Mouse (Mus musculus) ES-E14 (cell line): ENCODE data around the gene Tcf12.

Experiments used
- CHD2 ChIP-seq: IDR thresholded peaks from 2 replicates; pipeline ENCODE4 v1.6.1; 2014; ENCODE audit warnings: mild to moderate bottlenecking, low read depth, low read length, inconsistent platforms
- HCFC1 ChIP-seq: IDR thresholded peaks from 2 replicates; pipeline ENCODE4 v1.6.1; 2012; ENCODE audit warnings: low read length, inconsistent platforms, borderline replicate concordance; ENCODE audit not compliant: insufficient read depth
- MAFK ChIP-seq: IDR thresholded peaks from 2 replicates; pipeline ENCODE4 v1.6.1; 2014; ENCODE audit warnings: mild to moderate bottlenecking, low read depth, low read length, inconsistent platforms; ENCODE audit not compliant: insufficient read depth
- ZC3H11A ChIP-seq: IDR thresholded peaks from 2 replicates; pipeline ENCODE4 v1.6.1; 2012; ENCODE audit warnings: low read depth, mild to moderate bottlenecking, inconsistent platforms, low read length, borderline replicate concordance

GRCm38 (mm10) chr9:71944801-71945200 is 166.9 kb downstream of the Tcf12 start:
- TF ChIP-seq CHD2 = no peak
- TF ChIP-seq HCFC1 = no peak
- TF ChIP-seq MAFK = no peak
- no peak for TF ChIP-seq ZC3H11A
